Mouse (Mus musculus) cerebellum, adult 11-12 months (tissue): ENCODE results near the gene Ptpn22.

ENCODE experiments used
- DNase-seq: peaks from one replicate; pipeline ENCODE4 v3.0.0; 2022

The Ptpn22 gene

DNA sequence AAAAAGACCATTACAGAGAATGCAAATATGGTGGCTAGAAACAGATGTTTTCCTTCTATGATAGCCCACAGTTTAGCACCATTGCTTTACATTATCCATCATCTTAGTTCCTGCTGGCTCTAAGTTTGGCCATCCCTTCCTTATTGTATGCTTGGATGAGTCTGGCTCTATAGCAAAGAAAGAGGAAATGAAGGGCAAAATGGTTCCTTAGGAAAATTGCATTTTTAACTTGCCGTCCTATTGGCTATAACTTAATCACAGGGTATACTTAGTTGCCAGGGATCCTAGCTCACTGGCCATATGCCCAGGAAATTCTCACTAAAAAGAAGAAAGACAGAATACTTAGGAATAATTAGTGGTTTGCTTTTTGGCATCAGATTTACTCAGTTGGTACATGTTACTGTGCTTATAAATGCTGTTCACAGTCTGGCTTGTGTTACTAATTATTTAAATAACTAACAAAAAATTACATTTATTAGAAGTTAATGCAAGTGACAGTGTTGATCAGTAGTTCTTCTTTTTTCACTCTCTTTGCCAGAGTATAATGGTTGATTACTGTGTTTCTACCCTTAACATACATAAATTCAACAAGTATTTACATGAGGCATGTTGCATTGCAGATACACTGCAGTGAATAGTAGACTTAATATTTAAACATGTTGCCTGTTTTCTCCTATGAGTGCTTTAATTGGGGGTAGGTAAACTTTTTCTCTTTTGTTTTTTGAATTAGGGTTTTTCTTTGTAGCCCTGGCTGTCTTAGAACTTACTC, 85.4 kb downstream of the Ptpn22 start:
- no peak for DNase-seq

DNA sequence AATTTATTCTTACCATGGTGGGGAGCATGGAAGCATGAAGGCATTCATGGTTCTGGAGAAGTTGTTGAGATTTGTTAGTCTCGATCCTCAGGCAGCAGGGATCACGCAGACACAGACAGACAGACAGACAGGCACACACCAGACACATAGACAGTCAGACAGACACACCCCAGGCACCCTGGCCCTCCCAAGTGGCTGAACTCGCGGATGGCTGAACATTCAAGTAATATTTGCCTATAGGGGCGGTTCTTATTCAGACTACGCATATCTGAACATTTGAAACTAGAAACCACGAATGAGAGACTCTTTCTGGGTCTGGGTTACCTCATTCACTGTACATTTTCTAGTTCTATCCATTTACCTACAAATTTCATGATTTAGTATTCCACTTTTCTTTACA, 89.1 kb downstream of the Ptpn22 start:
- DNase-seq, result no peak

DNA sequence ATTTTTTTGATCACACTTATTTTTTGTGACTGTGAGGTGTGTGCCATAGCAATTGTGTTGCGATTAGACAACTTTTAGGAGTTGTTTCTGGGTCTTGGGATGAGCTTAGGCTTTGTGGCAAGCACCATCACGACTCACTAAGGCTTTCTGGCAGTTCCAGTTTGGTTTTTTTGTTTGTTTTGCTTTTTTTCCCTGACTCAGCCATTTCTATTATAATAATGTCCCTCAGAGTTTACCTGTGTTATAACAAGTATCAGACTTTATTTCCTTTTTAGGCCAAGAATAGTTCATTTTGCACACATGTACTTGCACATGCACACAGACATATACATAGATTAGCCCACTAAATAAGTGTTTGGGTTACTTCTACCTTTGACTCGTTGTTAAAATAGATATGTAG, 101.0 kb downstream of the Ptpn22 start:
- no peak for DNase-seq
